Mouse (Mus musculus): Measurements from ENCODE around the gene Tcte2.
"Not testable (repeated sequence)": the region's sequence is repeated elsewhere in the genome, so short reads cannot be mapped to it uniquely, and the experiment has no call there.

Tcte2 gene

GRCm38 (mm10) chr17:13683411-13684174 lies 78.0 kb downstream of the Tcte2 start:
- peak; percentile 93 for DNase-seq (ENCODE audit: low read depth, low spot score)

GRCm38 (mm10) chr17:13683027-13683410 lies 78.6 kb downstream of the Tcte2 start:
- no peak for DNase-seq (ENCODE audit: low read depth, low spot score)

- DNase-seq (ENCODE audit: low read depth, low spot score): no peak
These were observed 79.1 kb downstream of the Tcte2 start for GRCm38 (mm10) chr17:13682378-13683026.

- no peak for DNase-seq (ENCODE audit: low read depth, low spot score)
These were observed 79.9 kb downstream of the Tcte2 start for GRCm38 (mm10) chr17:13681686-13682085.

GRCm38 (mm10) chr17:13681126-13681525 lies 80.5 kb downstream of the Tcte2 start:
- DNase-seq (ENCODE audit: low read depth, low spot score): no peak

- DNase-seq (ENCODE audit: low read depth, low spot score): no peak
These were observed 81.3 kb downstream of the Tcte2 start for GRCm38 (mm10) chr17:13680318-13680717.

- no peak for DNase-seq (ENCODE audit: low read depth, low spot score)
These were observed 81.9 kb downstream of the Tcte2 start for GRCm38 (mm10) chr17:13679725-13680124.

GRCm38 (mm10) chr17:13677225-13678148 lies 84.1 kb downstream of the Tcte2 start:
- DNase-seq (ENCODE audit: low read depth, low spot score): no peak

GRCm38 (mm10) chr17:13676099-13676498 lies 85.5 kb downstream of the Tcte2 start:
- not testable (repeated sequence) for DNase-seq (ENCODE audit: low read depth, low spot score)

GRCm38 (mm10) chr17:13675630-13676029 lies 86.0 kb downstream of the Tcte2 start:
- no peak for DNase-seq (ENCODE audit: low read depth, low spot score)

- no peak for DNase-seq (ENCODE audit: low read depth, low spot score)
These were observed 86.8 kb downstream of the Tcte2 start for GRCm38 (mm10) chr17:13674695-13675306.

- DNase-seq (ENCODE audit: low read depth, low spot score): no peak
These were observed 89.9 kb downstream of the Tcte2 start for GRCm38 (mm10) chr17:13671732-13672131.

GRCm38 (mm10) chr17:13670227-13670626 lies 91.4 kb downstream of the Tcte2 start:
- DNase-seq (ENCODE audit: low read depth, low spot score): no peak

- no peak for DNase-seq (ENCODE audit: low read depth, low spot score)
These were observed 92.4 kb downstream of the Tcte2 start for GRCm38 (mm10) chr17:13669206-13669605.

- peak; percentile 64 for DNase-seq (ENCODE audit: low read depth, low spot score)
These were observed 93.3 kb downstream of the Tcte2 start for GRCm38 (mm10) chr17:13668052-13669015.

- no peak for DNase-seq (ENCODE audit: low read depth, low spot score)
These were observed 94.6 kb downstream of the Tcte2 start for GRCm38 (mm10) chr17:13667006-13667405.

- no peak for DNase-seq (ENCODE audit: low read depth, low spot score)
These were observed 95.9 kb downstream of the Tcte2 start for GRCm38 (mm10) chr17:13665731-13666130.

- DNase-seq (ENCODE audit: low read depth, low spot score): no peak
These were observed 98.0 kb downstream of the Tcte2 start for GRCm38 (mm10) chr17:13663386-13664166.

Data from WW6 (cell line).